Mouse (Mus musculus) ES-E14 (cell line): ENCODE results near the gene Xrcc5. TPM values are rescaled to one million over a fixed set of nuclear protein-coding genes. Genes with fewer than 3 reads are reported as not detected.

Source experiments
- DNase-seq: peaks from one replicate; pipeline ENCODE4 v3.0.0-alpha.2; 2013; ENCODE audit warnings: low read depth, low spot score
- H3K27ac ChIP-seq: 2 replicates; pipeline ENCODE4 v1.5.1; 2012; ENCODE audit warnings: low read depth, mild to moderate bottlenecking, low read length, moderate library complexity, mixed read lengths; ENCODE audit not compliant: poor library complexity, insufficient read depth, severe bottlenecking
- H3K36me3 ChIP-seq: 2 replicates; pipeline ENCODE4 v1.6.1; 2012; ENCODE audit warnings: mild to moderate bottlenecking, low read length, moderate library complexity, mixed read lengths; ENCODE audit not compliant: control insufficient read depth, poor library complexity, insufficient read depth, severe bottlenecking
- H3K4me1 ChIP-seq, 2 experiments: fragments of 150-350 bp in 1 of 2; sonication (generic) in 1 of 2; 2 replicates each; pipeline ENCODE4 v1.6.1; 2012; ENCODE audit warnings: low read length in 2 of 2, mild to moderate bottlenecking in 1 of 2, mixed read lengths in 1 of 2; ENCODE audit not compliant: control insufficient read depth in 2 of 2, insufficient read depth in 2 of 2, poor library complexity in 1 of 2
- H3K4me3 ChIP-seq, 2 experiments: fragments of 150-350 bp in 1 of 2; sonication (generic) in 1 of 2; 2 replicates each; pipeline ENCODE4 v1.5.1; 2012; ENCODE audit warnings: low read length in 2 of 2, low read depth in 1 of 2, mild to moderate bottlenecking in 1 of 2, mixed read lengths in 1 of 2; ENCODE audit not compliant: insufficient read depth in 1 of 2, poor library complexity in 1 of 2, severe bottlenecking in 1 of 2
- H3K9ac ChIP-seq: 2 replicates; pipeline ENCODE4 v1.6.1; 2012; ENCODE audit warnings: low read depth, mild to moderate bottlenecking, low read length, mixed read lengths; ENCODE audit not compliant: poor library complexity, insufficient read depth, severe bottlenecking
- H3K9me3 ChIP-seq: fragments of 150-350 bp; sonication (generic); 2 replicates; pipeline ENCODE4 v1.6.1; 2012; ENCODE audit warnings: low read depth, mild to moderate bottlenecking, low read length; ENCODE audit not compliant: control insufficient read depth, insufficient read depth
- CHD2 ChIP-seq: IDR thresholded peaks from 2 replicates; pipeline ENCODE4 v1.6.1; 2014; ENCODE audit warnings: mild to moderate bottlenecking, low read depth, low read length, inconsistent platforms
- HCFC1 ChIP-seq: IDR thresholded peaks from 2 replicates; pipeline ENCODE4 v1.6.1; 2012; ENCODE audit warnings: low read length, inconsistent platforms, borderline replicate concordance; ENCODE audit not compliant: insufficient read depth
- MAFK ChIP-seq: IDR thresholded peaks from 2 replicates; pipeline ENCODE4 v1.6.1; 2014; ENCODE audit warnings: mild to moderate bottlenecking, low read depth, low read length, inconsistent platforms; ENCODE audit not compliant: insufficient read depth
- ZC3H11A ChIP-seq: IDR thresholded peaks from 2 replicates; pipeline ENCODE4 v1.6.1; 2012; ENCODE audit warnings: low read depth, mild to moderate bottlenecking, inconsistent platforms, low read length, borderline replicate concordance
- ZNF384 ChIP-seq: IDR thresholded peaks from 2 replicates; pipeline ENCODE4 v1.6.1; 2012; ENCODE audit warnings: low read depth, low read length, inconsistent platforms
- in situ Hi-C, 2 experiments: fragments of 600-800 bp; cut with MboI; formaldehyde crosslinking; loops; one replicate each; pipeline ENCODE4 v1.15.1; 2025; ENCODE audit warnings: low sequenced_read_pairs in 2 of 2, inconsistent platforms in 1 of 2; ENCODE audit not compliant: unreplicated experiment in 2 of 2
- total RNA-seq: library from RNA; depleted of rRNA; stranded (reverse); fragments of 300-350 nt; gene quantifications from 2 replicates; pipeline ENCODE4 v1.2.3, GENCODE M21; 2012

Xrcc5 gene
- total RNA-seq, 1 experiment, result 72.0 TPM

DNA sequence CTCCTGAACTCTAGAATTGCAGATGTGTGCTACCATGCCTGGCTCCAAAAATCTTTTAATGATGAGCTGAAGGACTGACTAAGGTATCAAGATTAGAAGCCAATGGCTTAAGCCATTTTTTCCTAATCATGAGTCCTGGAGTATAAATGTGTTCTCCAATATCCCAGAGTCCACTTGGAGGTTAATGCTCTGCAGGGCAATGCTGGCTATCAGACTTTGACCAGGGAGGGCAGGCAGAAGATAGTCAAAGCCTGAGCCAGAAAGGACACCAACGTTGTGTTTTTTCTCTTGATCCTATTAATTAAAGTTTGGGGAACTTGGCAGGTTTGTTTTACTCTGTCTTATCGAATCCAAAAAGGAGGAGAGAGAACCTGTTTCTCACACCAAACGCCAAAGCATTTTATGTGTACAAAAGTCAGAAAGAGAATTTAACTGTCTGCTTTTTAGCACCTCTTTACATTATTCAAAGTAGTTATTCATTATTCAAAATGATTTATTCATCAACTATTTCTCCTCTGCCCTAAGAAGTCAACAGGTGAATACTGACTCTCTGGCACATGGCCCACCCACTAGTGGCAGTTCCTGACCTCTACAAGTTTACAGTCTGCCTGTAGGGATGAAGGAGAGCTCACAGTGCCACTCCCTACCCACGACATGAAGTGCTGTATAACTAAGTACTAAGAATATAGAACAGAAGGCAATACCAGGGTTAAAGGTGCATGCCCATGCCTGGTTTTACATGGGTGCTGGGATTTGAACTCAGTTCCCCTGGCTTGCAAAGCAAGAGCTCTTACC, 13.2 kb upstream of the Xrcc5 start:
- TF ChIP-seq MAFK (no peak), ZNF384 (no peak), HCFC1 (no peak), CHD2 (no peak), ZC3H11A (no peak)
- H3K9me3 ChIP-seq, result no peaks in the 10 kb centered on the region
- H3K4me1 ChIP-seq, result 0 out of 4 replicates have a peak, but pooled peaks cover 0 to 1% of the 10 kb centered on the region in 2 experiments
- H3K4me3 ChIP-seq, result no peak overlapping the region
- in situ Hi-C loops, result no loop called here
- no peak overlapping the region for H3K9ac ChIP-seq
- H3K36me3 ChIP-seq, result no peaks in the 10 kb centered on the region
- no peak overlapping the region for H3K27ac ChIP-seq
- DNase-seq, result no peak

DNA sequence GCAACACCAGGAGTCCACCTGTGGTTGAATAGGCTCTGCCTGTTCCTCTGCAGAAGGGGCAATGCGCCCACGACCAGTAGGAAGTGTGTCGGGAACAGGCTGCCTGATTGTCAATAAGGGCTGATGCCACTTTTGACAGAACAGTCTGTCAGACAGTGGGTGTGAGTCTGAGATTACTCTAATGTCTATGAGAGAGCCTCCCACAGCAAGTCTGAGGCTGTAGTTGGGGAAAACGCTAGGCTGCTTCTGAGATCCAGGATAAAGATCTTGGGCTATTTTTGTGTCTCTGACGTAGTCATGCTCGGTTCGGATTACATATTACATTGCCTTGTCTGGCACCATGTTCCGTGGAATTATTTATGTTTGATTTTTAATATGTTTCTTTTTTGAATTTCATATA, 11.5 kb upstream of the Xrcc5 start:
- Histone ChIP-seq H3K36me3 (no peaks in the 10 kb centered on the region), H3K4me3 (no peak overlapping the region), H3K4me1 (0 out of 4 replicates have a peak, but pooled peaks cover 0 to 1% of the 10 kb centered on the region in 2 experiments), H3K9ac (no peak overlapping the region), H3K9me3 (no peaks in the 10 kb centered on the region), H3K27ac (no peak overlapping the region)
- DNase-seq, result no peak
- TF ChIP-seq ZC3H11A, result no peak
- no peak for TF ChIP-seq ZNF384
- no peak for TF ChIP-seq HCFC1
- TF ChIP-seq CHD2, result no peak
- TF ChIP-seq MAFK, result no peak
- in situ Hi-C loops, result no loop called here

DNA sequence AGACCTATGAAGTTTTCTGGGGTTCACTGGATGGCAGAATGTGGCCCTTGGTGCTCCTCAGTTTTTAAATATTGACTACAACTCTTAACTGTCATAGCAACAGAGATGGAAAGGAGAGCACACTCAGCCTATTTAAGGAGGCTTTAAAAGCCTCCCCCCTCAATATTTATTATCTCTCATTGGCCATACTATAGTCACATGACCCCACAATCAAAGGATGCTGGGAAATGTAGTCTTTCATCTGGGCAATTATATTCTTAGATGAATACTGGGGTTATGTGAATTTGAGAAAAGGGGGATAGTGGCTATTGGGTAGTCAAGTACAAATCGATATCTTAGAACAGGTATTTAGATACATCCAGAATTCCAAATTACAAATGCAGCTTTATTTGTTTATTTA, 5.4 kb upstream of the Xrcc5 start:
- DNase-seq, result no peak
- no peaks in the 10 kb centered on the region for H3K36me3 ChIP-seq
- H3K27ac ChIP-seq, result no peak overlapping the region
- TF ChIP-seq ZC3H11A, result no peak
- peak; percentile 88 for TF ChIP-seq HCFC1
- no peak overlapping the region for H3K9ac ChIP-seq
- no peak overlapping the region for H3K4me3 ChIP-seq
- 0 out of 4 replicates have a peak, but pooled peaks cover 1 to 2% of the 10 kb centered on the region in 2 experiments for H3K4me1 ChIP-seq
- no peaks in the 10 kb centered on the region for H3K9me3 ChIP-seq
- in situ Hi-C loops, result no loop called here

DNA sequence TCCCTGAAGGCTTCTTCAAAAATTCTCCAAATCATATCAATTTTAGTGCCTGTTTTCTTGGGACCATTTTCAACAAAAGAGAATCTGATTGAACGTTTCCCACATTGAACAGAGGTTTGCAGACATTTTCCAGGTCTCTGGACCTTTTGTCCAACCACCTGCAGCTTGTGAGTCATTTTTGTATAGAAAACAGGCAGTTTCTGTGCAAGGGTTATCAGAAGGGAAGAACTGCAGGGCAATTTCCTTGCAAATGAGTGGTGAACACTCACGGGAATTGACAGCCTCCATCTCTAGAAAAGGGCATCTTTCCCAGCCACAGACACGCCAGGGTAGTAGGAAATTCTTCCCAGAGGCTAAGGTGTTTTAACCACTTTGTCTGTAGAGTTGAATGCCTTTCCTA, 980 bp upstream of the Xrcc5 start:
- Histone ChIP-seq H3K27ac (no peak overlapping the region), H3K4me3 (peak overlapping the region in 1 of 2 experiments; percentile 89; a peak in 2 of 4 replicates), H3K4me1 (peaks cover 2 to 3% of the 10 kb centered on the region in 2 experiments; a peak in 1 of 4 replicates), H3K36me3 (no peaks in the 10 kb centered on the region; the same call in 1 of the 2 replicates), H3K9me3 (no peaks in the 10 kb centered on the region), H3K9ac (no peak overlapping the region)
- DNase-seq, result no peak
- TF ChIP-seq HCFC1 (no peak), MAFK (no peak), ZC3H11A (no peak), ZNF384 (no peak), CHD2 (no peak)
- in situ Hi-C loops, result no loop called here
